Mouse (Mus musculus): ENCODE results near the gene Cd302.

DNA sequence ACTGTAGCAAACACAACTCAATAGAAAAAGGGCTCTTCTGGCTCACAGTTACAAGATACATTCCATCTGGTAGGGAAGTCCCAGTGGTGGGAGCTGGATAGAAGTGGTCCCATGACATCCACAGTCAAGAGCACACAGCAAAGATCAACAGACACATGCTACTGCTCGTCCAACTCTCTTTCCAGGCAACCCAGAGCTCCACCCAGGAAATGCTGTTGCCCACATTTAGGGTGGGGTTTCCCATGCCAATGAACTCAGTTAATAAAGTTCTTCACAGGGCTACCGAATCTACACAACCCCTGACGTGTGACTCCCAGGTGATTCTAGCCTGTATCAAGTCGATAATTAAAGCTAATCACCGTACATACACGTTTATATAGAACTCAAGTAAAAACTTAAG, 80.1 kb downstream of the Cd302 start:
- TF ChIP-seq POLR2A (IDR thresholded peaks at IDR 0.05; ENCODE audit: extremely low read depth, insufficient read depth, low read length) (no peak), CTCF (IDR thresholded peaks at IDR 0.05; ENCODE audit: extremely low read depth, insufficient read depth, low read length) (no peak)

Data from cortical plate, adult 2 months (tissue).